8 mouse cellular contexts compared by ENCODE assay signal in genomic region chr6:37424374-37424773, GRCm38 (mm10). TPM values are rescaled to one million over a fixed set of nuclear protein-coding genes. Genes with fewer than 3 reads are reported as not detected.
DNase-seq lines count a peak whose midpoint lies in the region; ATAC-seq and TF ChIP-seq lines count a peak whose summit lies in the region.

No protein-coding gene starts in this region.

- no peak for TF ChIP-seq EP300 in heart, adult 2 months (IDR thresholded peaks at IDR 0.05; ENCODE audit: insufficient read depth, low read depth, low read length)

- intact Hi-C loops in heart, adult 2 months (cut with DNase I) = loop anchor here (5.0 kb wide), 1 partner anchor 723 kb away; no protein-coding TSS in a partner anchor

- TF ChIP-seq CTCF in heart, adult 2 months (IDR thresholded peaks at IDR 0.05) = no peak
- TF ChIP-seq CTCF in intestine, postnatal 0 days (IDR thresholded peaks at IDR 0.05; ENCODE audit: low read depth) = no peak

- H3K4me1 ChIP-seq in lung, embryonic 16.5 days (replicated peaks; ENCODE audit: control insufficient read depth, insufficient read depth, low read length) = peaks cover 71% of the 10 kb centered on the region
- H3K4me1 ChIP-seq in heart, adult 2 months (ENCODE audit: control insufficient read depth, insufficient read depth, low read length) = peaks cover 40% of the 10 kb centered on the region
- H3K4me1 ChIP-seq in intestine, postnatal 0 days (replicated peaks; ENCODE audit: control insufficient read depth, insufficient read depth, low read length) = 0 out of 2 replicates have a peak, but pooled peaks cover 3% of the 10 kb centered on the region
- H3K4me1 ChIP-seq in stomach, embryonic 14.5 days (ENCODE audit: control insufficient read depth, insufficient read depth, low read length) = peaks cover 39% of the 10 kb centered on the region

- peak overlapping the region; percentile 88 for H3K27ac ChIP-seq in lung, embryonic 16.5 days (ENCODE audit: low read length)
- H3K27ac ChIP-seq in heart, adult 2 months = peak overlapping the region; percentile 45
- peak overlapping the region; percentile 23; the same call in 1 of the 2 replicates for H3K27ac ChIP-seq in intestine, postnatal 0 days (ENCODE audit: low read depth, low read length)
- peak overlapping the region; percentile 6; the same call in 1 of the 2 replicates for H3K27ac ChIP-seq in stomach, embryonic 14.5 days (ENCODE audit: low read length)

- WGBS in lung, embryonic 16.5 days = 21% methylated on average over 7 of the region's 7 CpGs
- WGBS in heart, adult 2 months = 49% methylated on average over 7 of the region's 7 CpGs
- WGBS in intestine, postnatal 0 days = 48% methylated on average over 7 of the region's 7 CpGs
- WGBS in stomach, embryonic 14.5 days = 31% methylated on average over 7 of the region's 7 CpGs

- peaks cover 10% of the 10 kb centered on the region for H3K79me2 ChIP-seq in heart, adult 2 months (replicated peaks; ENCODE audit: control insufficient read depth, insufficient read depth, low read length)

- H3K4me2 ChIP-seq in lung, embryonic 16.5 days (ENCODE audit: low read depth, low read length) = peak overlapping the region; percentile 1
- H3K4me2 ChIP-seq in intestine, postnatal 0 days (replicated peaks; ENCODE audit: low read depth) = no peak overlapping the region
- no peak overlapping the region for H3K4me2 ChIP-seq in stomach, embryonic 14.5 days (replicated peaks; ENCODE audit: low read depth, low read length)

- ATAC-seq in lung, embryonic 16.5 days (ENCODE audit: low read depth) = peak; percentile 53
- ATAC-seq in intestine, postnatal 0 days = no peak
- no peak for ATAC-seq in stomach, embryonic 14.5 days (ENCODE audit: insufficient number of reproducible peaks, insufficient read depth, low FRiP score, low read depth)

- DNase-seq in lung, adult 18-20 months = no peak
- peak; percentile 69 to 76 for DNase-seq in heart, adult 2 months
- DNase-seq in ovary, postnatal 14 days (ENCODE audit: low spot score) = no peak
- DNase-seq in adrenal gland, postnatal 25 days = no peak
- DNase-seq in embryo, embryonic 9.5 days (ENCODE audit: extremely low spot score) = no peak

- no peaks in the 10 kb centered on the region for H3K36me3 ChIP-seq in lung, embryonic 16.5 days (ENCODE audit: control insufficient read depth, insufficient read depth, low read length)
- H3K36me3 ChIP-seq in heart, adult 2 months (ENCODE audit: control insufficient read depth, insufficient read depth, low read length) = peaks cover 19% of the 10 kb centered on the region
- 0 out of 2 replicates have a peak, but pooled peaks cover 11% of the 10 kb centered on the region for H3K36me3 ChIP-seq in intestine, postnatal 0 days (ENCODE audit: control insufficient read depth, insufficient read depth)
- no peaks in the 10 kb centered on the region for H3K36me3 ChIP-seq in stomach, embryonic 14.5 days (ENCODE audit: control insufficient read depth, insufficient read depth, low read length)

- no peak overlapping the region for H3K4me3 ChIP-seq in lung, embryonic 16.5 days (ENCODE audit: low read length)
- H3K4me3 ChIP-seq in heart, adult 2 months = no peak overlapping the region
- H3K4me3 ChIP-seq in intestine, postnatal 0 days (ENCODE audit: low read depth, low read length) = no peak overlapping the region
- H3K4me3 ChIP-seq in stomach, embryonic 14.5 days (ENCODE audit: low read depth, low read length) = no peak overlapping the region

- H3K9me3 ChIP-seq in lung, embryonic 16.5 days (ENCODE audit: control insufficient read depth, low read length) = no peaks in the 10 kb centered on the region
- H3K9me3 ChIP-seq in intestine, postnatal 0 days (ENCODE audit: control insufficient read depth) = no peaks in the 10 kb centered on the region
- no peaks in the 10 kb centered on the region for H3K9me3 ChIP-seq in stomach, embryonic 14.5 days (ENCODE audit: control insufficient read depth, low read depth, low read length)

- no peak for TF ChIP-seq POLR2A in heart, adult 2 months (IDR thresholded peaks at IDR 0.05; ENCODE audit: insufficient read depth, low read depth, low read length)

- H3K27me3 ChIP-seq in lung, embryonic 16.5 days (ENCODE audit: control insufficient read depth, insufficient read depth, low read depth, low read length) = no peaks in the 10 kb centered on the region
- H3K27me3 ChIP-seq in heart, adult 2 months (ENCODE audit: control insufficient read depth, insufficient read depth, low read length) = no peaks in the 10 kb centered on the region
- H3K27me3 ChIP-seq in intestine, postnatal 0 days (replicated peaks; ENCODE audit: control insufficient read depth, insufficient read depth, low read length) = no peaks in the 10 kb centered on the region
- no peaks in the 10 kb centered on the region for H3K27me3 ChIP-seq in stomach, embryonic 14.5 days (ENCODE audit: control insufficient read depth, insufficient read depth, low read length)

- H3K9ac ChIP-seq in lung, embryonic 16.5 days (ENCODE audit: low read length) = peak overlapping the region; percentile 26
- no peak overlapping the region for H3K9ac ChIP-seq in heart, adult 2 months (ENCODE audit: low read depth, low read length)
- no peak overlapping the region for H3K9ac ChIP-seq in intestine, postnatal 0 days (ENCODE audit: low read depth, low read length)
- H3K9ac ChIP-seq in stomach, embryonic 14.5 days (replicated peaks; ENCODE audit: low read depth, low read length) = no peak overlapping the region

RNA-seq across cellular contexts. Expression of gene Creb3l2, which starts 17.6 kb away (rescaled TPM):
- 27.8 and 31.1 TPM in 2 replicates for polyA plus RNA-seq in lung, embryonic 16.5 days (2015; fragmentation: Nextera tagmentation; extraction: Ambion mirVana)
- total RNA-seq in heart, adult 2 months (2021) = 10 to 100 TPM; 20.5 to 26.5 TPM
- polyA plus RNA-seq in heart, adult 2 months (2012; rRNA removed) = 16.7 and 19.2 TPM in 2 replicates
- polyA plus RNA-seq in intestine, postnatal 0 days (2015; fragmentation: Nextera tagmentation; extraction: Ambion mirVana) = 9.9 and 10.0 TPM in 2 replicates
- polyA plus RNA-seq in stomach, embryonic 14.5 days (2014; fragmentation: Nextera tagmentation; extraction: Ambion mirVana) = 28.7 and 29.6 TPM in 2 replicates
- 78.9 and 95.9 TPM in 2 replicates for total RNA-seq in adrenal gland, postnatal 25 days (2021)

Comparison
In these comparisons a context has a peak if more than half of its experiments do, and no peak if none do; other contexts are left out.
1. H3K27ac ChIP-seq: peak in every context shown above with its lines; median percentile 88 in lung, embryonic 16.5 days; 45 in heart, adult 2 months; 23 in intestine, postnatal 0 days; 6 in stomach, embryonic 14.5 days.
2. DNase-seq: peak in heart, adult 2 months (2 of 2); none in lung, adult 18-20 months (0 of 2), ovary, postnatal 14 days (single experiment), adrenal gland, postnatal 25 days (single experiment) and embryo, embryonic 9.5 days (single experiment).